Mouse (Mus musculus) T-cell, adult 2 months (primary cell): ENCODE measurements at regions not wholly inside any gene's neighbourhood (a gene's known extent, or its start where the extent isn't known, plus 50 kb on each side); places are given as distances from the start of the nearest gene placed in this dataset.
"Not testable (repeated sequence)": the region's sequence is repeated elsewhere in the genome, so short reads cannot be mapped to it uniquely, and the experiment has no call there.

ENCODE experiments used
- DNase-seq: peaks from one replicate; pipeline ENCODE4 v3.0.0; 2022; ENCODE audit warnings: low spot score

- DNase-seq, result no peak
Measured at GRCm38 (mm10) chr13:20039590-20039989, 50.8 kb upstream of the Elmo1 start.

- DNase-seq, result peak; percentile 44
Measured at GRCm38 (mm10) chr13:20038463-20038862, 51.9 kb upstream of the Elmo1 start.

- DNase-seq, result no peak
Measured at GRCm38 (mm10) chr13:20037436-20037835, 53.0 kb upstream of the Elmo1 start.

DNA sequence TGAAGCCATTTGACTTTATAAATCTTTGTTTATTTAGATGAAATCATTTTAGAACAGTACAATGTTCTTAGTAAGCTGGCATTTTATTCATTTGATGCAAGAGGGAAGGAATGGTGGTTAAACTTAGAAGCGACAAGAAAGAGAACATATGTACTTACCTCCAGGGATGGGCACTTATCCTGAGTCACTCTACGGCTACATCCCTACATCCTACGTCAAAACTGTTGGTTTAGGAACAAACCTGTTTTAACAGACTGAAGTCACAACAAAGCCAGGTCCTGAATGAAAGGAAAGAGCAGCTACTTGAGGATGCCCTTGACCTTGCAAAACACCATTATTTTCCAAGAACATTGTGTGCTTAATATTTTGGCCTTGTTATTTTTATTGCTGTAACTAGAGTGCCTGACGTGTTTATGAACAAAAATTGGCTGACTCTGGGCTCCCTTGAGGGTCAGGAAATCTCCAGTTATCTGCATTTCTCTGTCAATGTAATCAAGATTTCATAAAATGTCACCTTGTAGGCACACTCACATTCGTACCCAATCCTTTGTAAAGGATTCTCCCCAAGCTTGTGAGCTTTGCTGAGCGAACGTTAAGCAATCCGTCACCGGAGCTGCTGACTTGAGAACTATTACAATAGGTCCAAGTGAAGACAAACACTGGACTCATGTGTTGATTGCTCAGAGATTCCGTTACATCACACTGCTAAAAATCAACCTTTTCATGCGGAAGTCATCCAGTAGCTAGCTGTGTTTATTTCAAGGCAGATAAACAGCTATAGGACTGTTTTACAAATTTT is 56.3 kb upstream of the Elmo1 start:
- no peak for DNase-seq

DNA sequence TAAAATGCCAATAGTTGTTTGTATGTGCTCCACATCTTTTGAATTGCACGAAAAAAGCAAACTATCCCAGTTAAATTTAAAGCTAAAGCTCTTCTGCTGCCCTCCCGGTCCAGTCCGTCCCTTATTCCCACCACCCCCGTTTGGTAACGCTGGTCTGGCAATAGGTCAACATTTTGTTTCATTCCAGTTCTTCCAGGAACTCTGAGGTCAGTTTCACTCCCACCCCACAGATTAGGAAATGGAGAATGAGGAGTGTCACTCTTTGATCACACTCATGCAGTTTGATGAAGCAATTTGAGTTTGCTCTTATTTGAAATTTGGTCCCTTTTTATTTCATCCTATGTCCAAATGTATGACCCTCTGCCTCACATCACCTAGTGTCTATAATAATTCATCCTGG is 58.7 kb upstream of the Elmo1 start:
- DNase-seq, result no peak

DNA sequence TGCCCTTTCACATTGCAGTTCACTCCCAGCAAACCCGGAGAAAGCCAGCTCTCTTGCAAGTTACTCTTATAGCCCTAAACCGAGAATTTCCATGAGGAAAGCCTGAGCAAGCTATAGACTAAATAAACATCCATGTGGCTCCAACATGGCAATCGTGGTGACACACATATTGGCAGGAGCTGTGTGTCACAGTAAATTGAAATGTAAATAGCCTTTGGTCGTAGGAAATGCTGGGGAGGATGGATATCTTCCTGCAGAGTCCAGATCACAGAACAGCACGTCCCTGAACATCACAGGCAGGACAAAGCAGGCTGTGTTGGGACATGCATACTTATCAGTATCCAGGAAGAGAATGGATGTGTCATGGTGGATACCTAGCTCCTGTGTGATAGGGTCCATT is 59.3 kb upstream of the Elmo1 start:
- no peak for DNase-seq

DNA sequence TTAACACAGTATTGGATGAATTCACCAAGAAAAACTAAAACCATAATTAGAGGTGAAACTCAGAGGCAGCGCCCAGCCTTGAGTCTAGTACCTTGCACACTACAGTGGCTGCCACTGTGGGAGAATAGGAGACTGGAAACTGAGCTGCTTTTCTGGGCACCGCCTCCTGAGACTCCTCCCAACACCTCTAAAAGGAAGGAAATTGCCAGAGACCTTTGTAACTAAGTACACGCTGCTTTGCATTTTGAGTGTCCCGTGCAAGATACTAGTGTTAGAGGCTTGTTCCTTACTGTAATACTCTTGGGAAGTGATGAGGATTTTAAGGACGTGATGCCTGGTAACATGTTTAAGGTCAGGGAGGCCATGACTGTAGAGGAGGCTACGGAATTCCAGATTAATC is 63.8 kb upstream of the Elmo1 start:
- DNase-seq, result no peak

- DNase-seq, result not testable (repeated sequence)
Measured at GRCm38 (mm10) chr13:20016454-20016853, 73.9 kb upstream of the Elmo1 start.

- DNase-seq, result no peak
Measured at GRCm38 (mm10) chr13:20012621-20013020, 77.8 kb upstream of the Elmo1 start.

DNA sequence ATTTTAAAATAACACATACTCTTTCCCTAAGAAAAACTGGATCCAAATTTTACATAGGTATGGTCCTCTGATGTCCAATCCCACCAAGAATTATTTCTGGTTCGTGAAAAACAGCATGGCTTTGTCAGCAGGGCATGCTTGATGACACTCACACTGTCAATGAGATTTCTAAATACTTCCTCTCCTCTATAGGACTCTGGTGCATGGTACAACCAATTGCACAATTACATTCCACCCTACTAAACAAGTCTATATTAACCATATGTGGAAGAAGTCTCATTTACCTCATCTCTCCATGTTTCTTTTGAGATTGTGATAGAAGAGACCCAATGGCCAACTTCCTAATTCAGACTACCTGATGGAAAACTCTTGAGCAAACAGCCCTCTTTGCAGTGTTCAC is 81.2 kb upstream of the Elmo1 start:
- DNase-seq, result no peak

DNA sequence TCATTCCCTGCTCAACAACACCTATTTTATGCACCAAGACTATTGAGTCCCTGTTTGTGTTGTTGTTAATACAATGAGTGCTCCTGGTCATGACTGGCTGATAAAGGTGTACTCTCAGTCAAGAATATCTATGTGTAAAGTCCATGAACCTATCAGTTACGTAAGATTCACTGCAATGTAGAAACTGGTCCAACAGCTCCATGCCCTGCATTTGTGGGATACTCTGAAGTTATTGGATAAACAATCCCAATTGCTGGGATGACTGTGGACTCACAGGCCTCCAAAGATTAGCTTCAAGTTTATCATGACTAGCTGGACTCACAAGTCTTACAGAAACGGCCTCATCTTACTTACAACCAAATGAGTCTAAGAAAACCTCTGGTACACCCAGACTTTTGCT is 82.8 kb upstream of the Elmo1 start:
- no peak for DNase-seq

DNA sequence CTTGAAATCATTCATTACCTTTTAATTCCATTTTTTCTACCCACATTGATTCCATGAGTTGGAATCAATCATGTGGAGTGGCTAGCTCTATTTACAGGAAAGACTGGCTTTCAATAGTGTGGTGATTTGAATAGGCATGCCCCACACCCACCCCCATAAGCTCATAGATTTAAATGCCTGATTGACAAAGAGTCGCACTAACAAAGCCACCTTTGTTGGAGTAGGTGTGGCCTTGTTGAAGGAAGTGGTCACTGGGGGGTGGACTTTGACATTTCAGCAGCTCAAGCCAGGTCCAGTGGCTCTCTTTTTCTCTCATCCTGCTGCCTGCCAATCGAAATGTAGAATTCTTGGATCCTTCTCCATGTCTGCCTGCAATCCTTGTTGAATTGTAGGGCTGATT is 92.8 kb upstream of the Elmo1 start:
- no peak for DNase-seq

GRCm38 (mm10) chr13:19975621-19976020 is 114.8 kb upstream of the Elmo1 start:
- DNase-seq, result no peak

DNA sequence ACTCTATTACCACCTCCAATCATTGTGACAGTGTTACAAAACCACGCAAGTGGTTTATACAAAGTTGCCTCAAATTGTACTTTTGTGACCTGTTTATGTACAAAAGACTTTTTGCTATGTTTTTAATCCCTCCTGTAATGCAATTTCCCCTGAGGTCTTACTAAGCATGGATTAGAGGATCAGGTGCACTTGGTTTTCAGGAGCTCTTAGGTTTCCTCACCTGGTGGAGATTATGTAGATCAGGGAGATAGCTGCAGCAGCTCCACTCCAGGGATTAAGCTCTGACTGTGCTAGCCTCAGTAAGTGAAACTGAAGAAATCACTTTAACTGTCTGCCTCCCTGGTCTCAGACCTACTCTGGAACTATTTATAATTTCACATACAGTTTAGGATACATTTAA is 123.8 kb upstream of the Elmo1 start:
- DNase-seq, result no peak

GRCm38 (mm10) chr13:19963031-19963430 is 127.4 kb upstream of the Elmo1 start:
- no peak for DNase-seq

DNA sequence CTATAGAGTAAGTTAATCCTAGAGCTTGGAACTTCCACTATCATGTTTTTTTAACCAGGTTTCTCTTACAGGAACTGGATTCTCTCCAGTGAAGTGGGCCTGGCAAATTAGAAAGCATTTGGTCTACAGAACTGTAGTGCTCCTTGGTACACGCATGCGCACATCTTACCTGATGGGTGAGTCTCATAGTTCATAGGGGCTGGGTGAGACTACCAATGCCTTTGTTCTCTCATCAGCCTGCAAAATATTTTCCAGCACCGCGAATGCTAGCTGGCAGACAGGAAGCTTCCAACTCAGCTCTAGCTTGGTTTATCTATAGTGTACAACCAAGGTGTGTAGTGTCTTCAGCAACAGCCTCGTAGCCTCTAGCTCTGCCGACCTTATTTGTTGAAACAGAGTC is 104.7 kb upstream of the Gpr141 start:
- peak; percentile 1 for DNase-seq

- no peak for DNase-seq
Measured at GRCm38 (mm10) chr13:19927807-19928206, 103.8 kb upstream of the Gpr141 start.

GRCm38 (mm10) chr13:19921084-19921827 is 97.2 kb upstream of the Gpr141 start:
- no peak for DNase-seq

DNA sequence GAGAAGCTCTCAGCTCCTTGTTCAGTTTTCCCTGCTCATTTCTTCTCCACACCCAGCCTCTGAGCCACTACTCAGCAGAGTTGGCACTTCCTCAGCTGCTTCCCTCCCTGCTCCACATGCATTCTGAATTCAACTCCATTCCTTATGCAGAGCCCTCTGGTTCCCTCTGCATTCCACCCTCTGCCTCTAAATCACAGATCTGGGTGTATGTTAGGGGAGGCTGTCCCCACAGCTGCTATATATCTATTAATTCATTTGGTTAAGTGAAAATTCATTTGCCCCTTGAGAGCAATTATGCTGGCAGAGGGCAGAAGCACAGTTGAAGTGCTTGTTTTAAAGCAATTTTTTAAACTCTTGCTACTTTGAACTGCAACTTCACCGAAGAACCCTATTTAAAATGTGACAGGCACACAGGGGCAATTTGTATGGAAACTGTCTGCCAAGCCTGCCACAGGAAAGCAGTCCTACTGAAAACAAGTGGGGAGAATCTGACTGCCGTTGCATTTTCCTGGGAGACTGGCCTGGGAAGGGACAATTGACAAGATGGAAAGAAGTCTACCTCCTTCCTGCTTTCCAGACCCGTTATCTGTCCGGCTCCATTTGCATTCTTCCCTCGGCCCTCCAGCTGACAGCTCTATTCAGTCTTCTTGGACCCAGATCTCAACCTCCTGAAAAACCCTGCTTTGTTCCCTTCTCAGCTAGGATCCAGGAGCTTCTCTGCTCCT is 88.0 kb upstream of the Gpr141 start:
- no peak for DNase-seq

DNA sequence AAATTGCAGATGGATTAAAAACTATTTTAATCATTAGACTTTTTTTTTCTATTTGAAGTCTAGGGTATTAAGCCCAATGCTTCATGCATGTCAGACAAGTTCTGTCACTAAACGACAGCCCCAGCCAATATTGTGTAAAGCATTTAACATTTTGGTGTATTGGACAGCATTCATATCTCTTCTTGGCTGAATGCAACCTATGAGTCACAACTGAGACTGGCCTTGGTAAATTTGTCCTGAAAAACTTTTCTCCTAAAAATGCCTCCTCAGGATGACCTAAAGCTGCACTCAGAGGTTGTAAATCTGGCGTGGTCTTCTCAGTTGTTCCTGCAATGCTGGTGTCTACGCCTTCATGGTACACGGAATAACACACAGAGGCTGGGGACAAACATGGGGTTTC is 78.7 kb upstream of the Gpr141 start:
- DNase-seq, result no peak

DNA sequence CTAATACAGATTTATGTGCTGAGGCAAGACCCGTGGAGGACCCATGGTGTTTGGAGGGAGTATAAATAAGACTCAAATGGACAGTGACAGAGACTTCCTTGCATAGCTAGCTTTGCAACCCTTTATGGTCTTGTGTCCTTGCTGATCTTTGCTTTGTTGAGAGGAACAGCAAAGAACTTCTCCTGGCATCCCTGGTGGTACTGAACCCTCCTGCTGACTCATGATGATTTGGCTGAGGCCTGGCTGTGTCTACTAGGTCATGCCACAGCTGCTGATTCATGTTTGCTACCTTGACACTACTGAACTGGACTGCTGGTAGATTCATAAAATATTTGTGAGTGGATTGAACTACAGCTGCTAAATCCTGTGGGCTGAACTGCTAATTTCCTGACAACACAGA is 73.1 kb upstream of the Gpr141 start:
- no peak for DNase-seq

DNA sequence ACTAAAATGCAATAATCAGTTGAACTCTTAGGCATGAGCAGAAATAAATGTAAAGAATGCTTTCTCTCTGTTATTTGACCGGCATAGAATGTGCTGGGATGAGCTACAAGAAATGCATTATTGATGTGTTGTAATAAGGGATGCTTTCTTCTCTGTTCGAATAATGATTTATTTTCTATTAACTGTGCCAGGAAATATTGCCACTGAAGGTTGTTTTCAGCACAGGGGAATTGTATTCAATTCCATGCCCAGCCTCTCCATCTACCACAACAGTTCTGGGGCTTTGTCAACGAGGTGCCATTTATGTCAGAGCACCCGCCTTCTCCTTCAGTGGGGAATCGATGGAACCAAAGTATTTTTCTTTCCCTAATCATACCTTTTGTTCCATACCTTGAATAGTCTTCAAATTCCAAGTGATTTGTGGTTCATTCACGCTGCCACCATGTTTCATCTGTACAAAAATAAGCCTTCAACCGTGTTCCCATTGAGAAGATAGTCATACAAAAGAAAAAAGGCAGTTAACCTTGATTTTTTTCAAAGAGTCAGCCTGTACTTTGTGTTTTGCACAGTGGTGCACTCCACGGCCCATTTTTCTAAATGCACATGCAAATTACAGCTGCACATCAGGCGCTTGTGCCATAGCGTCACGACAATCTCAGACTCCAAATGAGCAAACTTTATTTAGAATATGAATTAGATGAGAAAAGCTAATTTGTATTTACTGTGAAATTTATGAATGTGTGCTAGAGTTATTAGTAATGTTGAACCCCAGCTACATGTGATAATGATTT is 65.1 kb upstream of the Gpr141 start:
- DNase-seq, result no peak
